Mouse (Mus musculus): Measurements from ENCODE around the gene Cfap61.

- TF ChIP-seq POLR2A (IDR thresholded peaks at IDR 0.05; ENCODE audit: extremely low read depth, insufficient read depth, low read length) (no peak), CTCF (IDR thresholded peaks at IDR 0.05; ENCODE audit: extremely low read depth, insufficient read depth, low read length) (no peak)
These were observed 261.5 kb downstream of the Cfap61 start for GRCm38 (mm10) chr2:146196126-146196525.
